Mouse (Mus musculus): ENCODE measurements around the gene Nap1l5.
A peak's percentile ranks its signal among the peaks of the same experiment; 100 is the strongest.
"Not testable (repeated sequence)": the region's sequence is repeated elsewhere in the genome, so short reads cannot be mapped to it uniquely, and the experiment has no call there.

Gene Nap1l5

DNA sequence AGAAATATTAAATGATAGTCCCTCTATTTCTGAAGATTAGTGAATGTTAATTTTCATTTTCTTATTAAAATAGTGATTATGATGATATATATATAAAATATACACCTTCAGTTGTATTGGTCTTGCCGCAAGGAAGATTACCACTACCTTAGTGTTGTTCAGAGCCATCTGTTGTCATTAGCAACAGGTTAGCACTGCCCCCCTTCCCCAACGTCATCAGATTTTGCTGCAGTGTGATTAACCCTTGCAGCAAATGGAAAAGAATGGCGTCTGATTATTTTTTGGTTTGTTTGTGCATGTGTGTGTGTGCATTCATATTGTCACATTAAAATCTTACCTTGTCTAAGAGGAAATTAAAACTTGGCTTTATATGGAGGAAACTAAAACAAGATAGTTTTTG is 2.3 kb downstream of the Nap1l5 start:
- no peak for DNase-seq

DNA sequence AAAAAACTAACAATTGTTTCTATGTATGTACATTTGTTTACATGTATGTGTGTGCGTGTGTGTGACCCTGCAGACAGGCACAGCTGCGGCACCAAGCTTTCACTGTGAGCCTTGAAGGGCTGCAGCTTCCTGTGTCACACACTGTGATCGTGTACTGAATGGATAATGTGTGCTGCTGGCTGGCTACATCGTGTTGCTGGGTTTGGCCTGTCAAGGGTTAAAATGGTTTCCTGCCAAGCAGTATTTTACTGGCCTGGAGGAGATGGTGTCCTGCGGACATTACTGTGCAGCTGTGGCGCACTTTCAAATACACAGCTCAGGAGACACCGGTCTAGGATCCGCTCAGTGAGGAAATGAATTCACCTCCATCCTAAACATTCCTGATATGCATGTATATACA is 3.7 kb downstream of the Nap1l5 start:
- DNase-seq, result no peak

DNA sequence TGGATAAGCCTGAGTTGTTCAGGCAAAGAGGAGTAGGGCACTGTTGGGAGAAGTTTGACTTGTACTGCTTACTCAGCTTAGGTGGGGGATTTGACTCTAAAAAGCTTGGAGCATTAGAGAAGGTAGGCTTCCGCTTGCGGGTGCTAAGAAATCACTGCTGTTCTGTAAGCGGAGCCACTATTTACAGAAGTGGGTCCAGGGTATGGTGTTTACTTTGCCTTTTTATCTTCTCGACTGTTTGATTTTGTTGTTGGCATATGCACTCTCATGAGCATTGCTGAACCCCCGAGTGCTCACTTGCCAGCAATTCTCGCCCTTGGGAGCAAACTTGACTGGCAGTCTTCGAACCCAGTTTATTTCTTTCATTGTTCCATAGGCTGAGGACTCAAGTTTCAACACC is 6.3 kb downstream of the Nap1l5 start:
- DNase-seq, result no peak

DNA sequence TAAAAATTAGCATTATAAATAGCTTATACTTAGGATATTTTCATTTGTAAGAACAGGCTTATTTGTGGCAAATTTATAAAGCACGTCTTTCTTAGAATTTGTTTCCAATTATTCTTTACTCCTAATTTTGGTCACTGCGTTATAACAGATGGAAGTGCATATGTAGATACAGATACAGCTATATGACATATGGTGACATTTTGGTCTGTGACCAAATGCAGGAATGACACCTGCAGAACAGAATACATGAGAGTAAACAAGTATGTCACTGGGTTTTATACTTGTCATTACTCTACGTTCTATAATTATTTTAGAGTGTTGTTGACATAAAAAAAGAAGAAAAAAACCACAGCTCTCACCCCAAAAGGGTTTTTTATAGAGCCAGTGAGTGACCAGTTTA is 7.8 kb downstream of the Nap1l5 start:
- no peak for DNase-seq

DNA sequence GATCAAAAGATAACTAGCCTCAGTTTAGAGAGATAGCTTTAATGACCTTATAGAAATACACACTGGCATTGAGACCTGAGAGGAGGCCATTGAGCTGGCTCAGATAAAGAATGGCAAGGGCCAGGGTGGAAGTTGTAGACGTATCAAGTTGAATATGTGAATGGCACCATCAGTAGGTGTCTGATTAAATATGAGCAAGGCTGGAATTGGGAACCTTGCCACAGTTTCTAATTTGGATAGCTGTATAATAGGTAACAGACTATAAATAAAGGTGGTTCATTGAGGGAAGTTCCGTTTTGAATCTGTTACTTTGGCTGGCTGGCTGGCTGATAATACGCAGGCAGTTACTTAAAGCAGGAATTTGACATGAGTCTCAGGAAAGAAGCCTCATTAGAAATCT is 10.2 kb downstream of the Nap1l5 start:
- DNase-seq, result no peak

DNA sequence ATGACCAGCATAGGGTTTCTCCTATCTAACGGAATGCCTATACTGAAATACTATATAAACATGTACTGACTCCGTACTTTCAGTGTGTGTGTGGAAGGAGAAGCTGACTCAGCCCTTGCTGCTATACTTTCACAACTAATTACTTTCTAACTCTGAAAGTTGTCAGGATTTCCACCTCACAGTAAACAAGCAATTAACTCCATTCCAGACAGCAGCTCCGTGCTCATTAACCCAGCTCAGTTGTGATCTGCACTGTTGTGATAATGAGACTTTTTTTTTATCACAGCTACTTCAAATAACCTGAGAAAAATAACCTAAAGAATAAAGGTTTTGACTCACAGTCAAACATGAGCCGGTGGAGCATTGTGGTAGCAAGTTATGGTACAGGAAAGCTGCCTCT is 11.9 kb downstream of the Nap1l5 start:
- no peak for DNase-seq

DNA sequence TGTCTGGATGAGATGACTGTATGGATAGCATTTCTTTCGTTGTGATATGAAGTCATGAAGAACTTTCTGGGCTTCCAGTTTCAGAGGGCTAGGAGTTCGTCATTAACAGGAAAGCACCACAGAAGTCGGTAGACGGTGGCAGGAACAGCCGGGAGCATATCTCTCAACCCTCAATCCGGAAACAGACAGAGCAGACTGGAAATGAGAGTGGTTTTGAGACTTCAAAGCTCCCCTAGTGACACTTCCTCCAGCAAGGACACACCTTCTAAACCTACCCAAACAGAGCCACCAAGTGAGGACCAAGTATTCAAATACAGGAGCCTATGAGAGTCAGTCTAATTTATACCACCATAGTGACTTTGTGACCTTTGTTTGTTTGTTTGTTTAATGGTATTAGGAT is 13.6 kb downstream of the Nap1l5 start:
- DNase-seq, result no peak

DNA sequence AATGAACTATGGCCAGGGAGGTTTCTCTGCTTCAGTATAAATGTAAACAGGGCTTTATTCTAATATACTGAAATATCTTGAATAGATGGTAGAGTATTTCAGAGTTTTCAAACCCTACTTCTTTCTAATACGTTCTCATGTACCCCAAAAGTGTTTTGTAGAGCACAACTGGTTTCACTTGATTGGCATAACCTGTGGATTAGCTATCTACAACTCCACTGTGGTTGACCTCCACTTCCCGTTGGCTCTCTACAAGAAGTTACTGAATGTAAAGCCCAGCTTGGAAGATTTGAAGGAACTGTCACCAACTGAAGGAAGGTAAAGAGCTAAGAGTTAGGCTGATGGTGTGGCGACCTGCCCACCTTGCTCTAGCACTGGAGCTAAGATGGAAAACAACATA is 17.0 kb downstream of the Nap1l5 start:
- DNase-seq, result no peak

DNA sequence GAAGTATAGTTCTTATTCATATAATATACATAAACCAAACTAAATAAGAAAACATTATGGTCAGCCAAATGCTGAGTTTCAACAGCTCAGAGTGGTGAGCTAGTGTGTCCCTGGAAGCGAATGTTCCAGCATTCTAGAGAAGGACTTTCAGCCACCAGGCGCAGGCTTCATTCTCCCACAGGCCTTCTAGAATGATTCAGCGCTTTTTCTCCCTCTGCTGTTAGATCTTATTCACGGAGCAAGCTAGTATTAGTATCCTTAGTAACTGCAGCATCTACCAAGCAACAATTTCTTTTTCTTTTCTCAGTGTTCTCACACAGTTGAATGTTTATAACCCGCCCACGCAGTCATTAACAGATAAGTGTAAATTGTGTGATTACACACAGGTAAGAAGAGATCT is 24.6 kb downstream of the Nap1l5 start:
- no peak for DNase-seq

DNA sequence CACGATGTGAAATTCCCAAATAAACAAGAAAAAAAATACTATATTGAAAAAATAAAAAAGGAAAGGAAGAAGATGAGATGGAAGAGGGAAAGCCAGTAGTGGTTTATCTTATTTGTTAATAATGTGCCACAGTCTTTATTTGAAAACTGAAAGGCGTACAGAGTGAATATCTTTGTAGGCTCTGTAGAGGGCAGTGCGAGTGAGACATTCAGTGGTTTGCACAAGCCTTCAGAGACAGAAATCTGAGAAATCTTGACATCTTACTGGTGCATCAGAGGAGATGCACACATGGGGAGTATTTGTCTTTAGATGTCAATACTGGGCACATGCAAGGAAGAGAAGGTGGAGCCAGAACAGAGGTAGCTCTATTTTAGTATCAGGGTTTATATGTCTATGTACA is 25.5 kb downstream of the Nap1l5 start:
- DNase-seq, result no peak

DNA sequence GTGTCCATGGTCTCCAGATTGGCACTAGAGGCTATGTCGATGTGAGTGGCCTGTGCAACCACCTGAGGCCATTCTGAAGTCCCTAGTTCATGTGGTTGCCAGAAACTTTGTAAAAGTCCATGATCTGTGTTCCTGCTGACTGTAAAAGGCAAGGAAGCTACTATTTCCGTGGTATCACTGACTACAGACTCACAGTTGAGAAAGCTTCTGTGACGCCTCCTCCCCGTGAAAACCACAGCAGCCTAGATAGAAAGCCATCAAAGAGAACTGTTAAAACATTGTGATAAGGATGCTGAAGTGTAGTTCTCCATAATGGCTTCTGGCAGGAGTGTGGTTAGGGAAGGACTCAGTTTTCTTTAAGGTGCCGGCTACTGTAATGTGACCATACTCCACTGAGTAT is 26.0 kb downstream of the Nap1l5 start:
- DNase-seq, result peak; percentile 5 to 15

DNA sequence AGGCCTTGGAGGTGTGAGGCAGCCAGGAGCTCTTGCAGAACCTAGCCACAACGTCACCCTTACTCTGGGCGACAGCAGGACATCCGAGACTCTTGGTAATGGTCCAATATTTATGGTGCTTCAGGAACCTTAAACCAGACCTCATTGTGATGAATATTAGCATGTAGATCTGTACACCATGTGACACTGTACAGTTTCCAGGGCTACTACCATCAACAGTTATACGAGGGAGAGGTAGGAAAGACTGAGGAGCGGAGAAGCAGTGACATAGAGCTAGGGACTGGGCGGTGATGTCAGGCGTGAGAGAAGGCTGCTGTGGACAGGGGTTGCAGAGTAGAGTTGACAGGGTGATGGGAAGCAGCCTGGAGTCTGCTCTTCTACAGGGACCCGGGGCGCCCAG is 26.9 kb downstream of the Nap1l5 start:
- no peak for DNase-seq

DNA sequence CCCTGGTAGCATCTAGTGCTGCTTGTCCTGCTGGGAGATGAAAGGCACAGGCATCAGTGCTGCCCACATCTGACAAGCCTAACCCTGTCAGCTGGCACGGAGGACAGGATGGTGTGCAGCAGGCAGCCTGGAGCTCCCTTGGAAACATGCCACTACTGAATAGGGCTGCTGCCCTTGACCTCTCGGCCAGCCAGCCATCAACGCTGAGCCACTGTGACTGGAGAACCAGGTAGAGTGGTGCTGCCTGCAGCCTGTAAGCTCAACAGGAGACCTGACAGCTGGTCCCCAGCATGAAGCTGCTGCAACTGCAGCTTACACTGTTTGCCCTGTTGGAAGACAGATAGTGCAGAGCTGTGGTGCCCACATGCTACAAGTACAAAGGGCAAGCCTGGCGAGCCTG is 27.3 kb downstream of the Nap1l5 start:
- DNase-seq, result peak in 1 of 2 experiments; percentile 5

DNA sequence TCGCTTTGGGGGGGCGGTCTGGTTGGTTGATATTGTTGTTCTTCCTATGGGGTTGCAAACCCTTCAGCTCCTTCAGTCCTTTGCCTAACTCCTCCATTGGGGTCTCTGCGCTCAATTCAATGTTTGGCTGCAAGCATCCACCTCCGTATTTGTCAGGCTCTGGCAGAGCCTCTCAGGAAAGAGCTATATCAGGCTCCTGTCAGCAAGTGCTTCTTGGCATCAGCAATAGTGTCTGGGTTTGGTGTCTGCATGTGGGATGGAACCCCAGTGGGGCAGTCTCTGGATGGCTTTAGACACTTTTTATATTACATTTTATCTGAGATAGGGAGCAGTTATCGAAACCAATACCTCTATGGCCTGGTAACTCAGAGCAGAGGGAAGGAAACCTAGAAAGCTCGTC is 39.0 kb downstream of the Nap1l5 start:
- DNase-seq, result not testable (repeated sequence)

DNA sequence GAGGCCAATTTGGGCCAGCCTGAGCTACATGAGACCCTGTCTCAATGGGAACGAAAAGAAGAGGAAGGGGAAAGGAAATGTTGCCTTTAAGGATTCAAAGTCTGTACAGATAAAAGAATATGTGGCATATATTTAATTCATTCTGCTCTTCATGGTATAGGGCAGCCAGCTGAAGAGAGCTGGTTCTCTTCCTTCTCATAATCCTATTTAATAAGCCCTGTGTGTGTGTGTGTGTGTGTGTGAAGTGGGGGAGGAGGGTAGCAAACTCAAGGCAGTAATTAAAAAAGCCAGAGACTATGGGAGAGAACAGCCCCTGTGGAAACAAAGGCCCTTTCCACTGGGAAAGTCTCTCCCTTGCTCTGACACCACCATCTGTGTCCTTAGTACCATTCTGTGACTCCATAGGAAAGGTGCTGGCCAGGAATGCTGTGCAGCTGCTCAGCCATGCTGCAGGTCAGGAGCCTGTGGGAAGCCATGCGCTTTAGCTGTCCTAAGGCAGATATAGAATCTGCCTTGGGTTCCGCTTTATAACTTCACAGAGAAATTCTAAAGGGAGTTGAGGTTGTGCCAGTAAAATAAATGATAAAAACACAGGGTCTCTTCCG is 43.1 kb downstream of the Nap1l5 start:
- DNase-seq, result no peak

DNA sequence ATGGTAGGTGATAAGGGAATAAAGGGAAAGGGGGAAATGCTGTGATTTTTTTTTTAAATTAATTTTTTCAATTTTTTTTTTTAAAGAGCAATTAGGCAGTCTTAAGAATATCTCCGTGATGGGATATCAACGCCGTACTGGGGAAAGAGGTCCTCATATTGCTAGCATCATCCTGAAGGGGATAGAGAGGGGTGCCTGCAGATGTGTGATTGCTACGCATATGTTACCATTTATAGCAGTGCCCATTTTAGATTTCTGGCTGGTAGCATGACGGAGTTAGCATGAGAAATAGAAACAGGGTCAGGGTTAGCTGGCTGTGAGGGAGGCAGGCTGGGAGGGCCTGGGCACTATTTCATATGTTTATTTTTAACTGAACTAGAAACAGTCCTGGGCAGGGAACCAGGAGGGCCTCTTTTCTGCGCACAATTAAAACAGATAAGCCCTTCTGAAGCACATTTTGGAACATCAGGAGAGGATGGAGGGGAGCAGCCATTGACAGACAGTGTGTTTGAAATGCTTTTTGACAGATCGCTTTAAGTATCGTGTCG is 44.4 kb downstream of the Nap1l5 start:
- no peak for DNase-seq

DNA sequence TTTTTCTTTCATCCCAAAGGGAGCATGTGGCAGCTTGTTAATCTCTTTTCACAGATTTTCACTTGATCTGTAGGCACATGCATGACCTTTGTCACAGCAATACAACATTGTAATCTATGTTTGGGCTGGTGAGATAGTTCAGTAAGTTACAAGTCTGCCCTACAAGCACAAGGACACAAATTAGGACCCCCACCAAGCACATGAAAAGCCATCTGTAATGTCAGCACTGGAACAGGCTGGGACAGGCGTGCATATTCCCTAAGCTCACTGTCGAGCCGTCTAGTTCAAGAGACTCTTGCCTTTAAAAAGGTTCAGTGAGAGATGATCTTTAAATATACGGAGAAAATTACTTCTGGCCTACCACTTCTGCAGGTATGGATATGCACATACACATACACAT is 47.4 kb downstream of the Nap1l5 start:
- no peak for DNase-seq

DNA sequence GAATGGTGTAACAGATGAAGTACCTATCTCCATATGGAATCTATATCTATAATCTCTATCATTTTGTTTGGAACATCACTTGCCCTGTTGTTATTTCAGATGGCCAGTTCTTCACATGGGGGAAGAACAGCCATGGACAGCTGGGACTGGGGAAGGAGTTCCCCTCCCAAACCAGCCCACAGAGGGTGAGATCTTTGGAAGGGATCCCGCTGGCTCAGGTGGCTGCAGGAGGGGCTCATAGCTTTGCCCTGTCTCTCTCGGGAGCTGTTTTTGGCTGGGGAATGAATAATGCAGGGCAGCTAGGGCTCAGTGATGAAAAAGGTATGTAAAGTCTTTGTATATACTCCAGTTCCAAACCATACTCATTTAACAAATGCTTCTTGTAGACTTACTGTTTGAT is 50.4 kb downstream of the Nap1l5 start:
- no peak for DNase-seq

DNA sequence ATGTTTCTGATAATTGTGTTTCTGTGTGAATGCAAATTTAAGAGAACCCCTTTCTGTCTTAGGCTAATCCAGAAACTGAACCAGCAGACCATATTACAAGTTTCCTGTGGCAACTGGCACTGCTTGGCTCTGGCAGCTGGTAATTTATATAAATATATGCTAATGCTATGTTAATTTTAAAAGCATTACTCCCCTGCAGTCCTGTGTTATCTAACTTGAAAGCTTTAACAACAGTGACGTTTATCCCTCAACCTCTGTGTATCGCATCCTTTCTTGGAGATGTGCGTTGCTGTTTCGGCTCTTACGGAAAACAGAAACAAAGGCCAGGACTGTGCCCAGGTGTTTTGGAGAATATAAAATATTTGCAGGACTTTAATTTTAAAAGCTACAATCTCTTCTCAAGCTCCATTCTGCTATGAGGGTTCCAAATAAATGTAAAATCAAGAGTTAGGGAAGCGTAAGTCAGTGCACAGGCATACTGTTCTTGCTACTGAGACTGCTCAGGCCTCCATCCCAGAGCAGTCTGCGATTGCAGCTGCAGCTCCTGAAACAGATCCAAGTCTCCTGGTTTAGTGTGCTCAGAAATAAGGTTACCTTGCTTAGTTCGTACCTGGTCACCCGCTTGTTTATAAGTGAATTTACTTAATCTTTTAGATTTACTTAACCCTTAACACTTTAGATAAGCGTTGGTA is 51.1 kb downstream of the Nap1l5 start:
- DNase-seq, result no peak
